ENCODE assay signal across 8 mouse cellular contexts in genomic region chr11:46276778-46277177, GRCm38 (mm10). TPM values are rescaled to one million over a fixed set of nuclear protein-coding genes. Genes with fewer than 3 reads are reported as not detected.
DNase-seq lines count a peak whose midpoint lies in the region; ATAC-seq and TF ChIP-seq lines count a peak whose summit lies in the region.

No protein-coding gene starts in this region.

- DNase-seq in heart, postnatal 0 days (ENCODE audit: low spot score): no peak
- DNase-seq in A20 (ENCODE audit: low read depth, low spot score): peak; percentile 66
- peak; percentile 88 for DNase-seq in R1 (ENCODE audit: low read depth, low spot score)
- peak; percentile 14 for DNase-seq in forelimb bud, embryonic 11.5 days (ENCODE audit: low read depth, low spot score)
- DNase-seq in thymus, postnatal 14 days: peak; percentile 67
- no peak for DNase-seq in urinary bladder, adult 18-20 months (ENCODE audit: low spot score in 2 of 2)

- no peak overlapping the region for H3K9ac ChIP-seq in heart, postnatal 0 days (replicated peaks; ENCODE audit: low read depth, low read length)
- H3K9ac ChIP-seq in heart, embryonic 11.5 days (ENCODE audit: low read depth, low read length): no peak overlapping the region

- no peaks in the 10 kb centered on the region for H3K9me3 ChIP-seq in heart, postnatal 0 days (replicated peaks; ENCODE audit: control insufficient read depth, low read length)
- H3K9me3 ChIP-seq in heart, embryonic 11.5 days (replicated peaks; ENCODE audit: control insufficient read depth, low read length): no peaks in the 10 kb centered on the region

- H3K4me2 ChIP-seq in heart, postnatal 0 days (ENCODE audit: low read depth, low read length): no peak overlapping the region
- no peak overlapping the region for H3K4me2 ChIP-seq in heart, embryonic 11.5 days

- H3K4me1 ChIP-seq in heart, postnatal 0 days (ENCODE audit: control insufficient read depth, insufficient read depth): 0 out of 2 replicates have a peak, but pooled peaks cover 4% of the 10 kb centered on the region
- no peaks in the 10 kb centered on the region for H3K4me1 ChIP-seq in heart, embryonic 11.5 days (ENCODE audit: control insufficient read depth, insufficient read depth, low read length)

- ATAC-seq in heart, postnatal 0 days (ENCODE audit: insufficient read depth, low read depth): no peak
- no peak for ATAC-seq in heart, embryonic 11.5 days (replicated peaks; ENCODE audit: insufficient number of reproducible peaks, low FRiP score, low TSS enrichment)
- ATAC-seq in megakaryocyte progenitor cell, adult 5-6 weeks (replicated peaks; ENCODE audit: poor library complexity): peak; percentile 65

- no peak for TF ChIP-seq EP300 in heart, postnatal 0 days (IDR thresholded peaks at IDR 0.05; ENCODE audit: low read depth)

- no peak overlapping the region for H3K27ac ChIP-seq in heart, postnatal 0 days (ENCODE audit: low read depth)
- H3K27ac ChIP-seq in heart, embryonic 11.5 days (ENCODE audit: low read depth, low read length): no peak overlapping the region

- TF ChIP-seq CTCF in heart, postnatal 0 days (IDR thresholded peaks at IDR 0.05; ENCODE audit: low read depth): peak; percentile 17

- H3K36me3 ChIP-seq in heart, postnatal 0 days (replicated peaks; ENCODE audit: control insufficient read depth, insufficient read depth, low read length): peaks cover 2% of the 10 kb centered on the region; the same call in 1 of the 2 replicates
- H3K36me3 ChIP-seq in heart, embryonic 11.5 days (ENCODE audit: control insufficient read depth, insufficient read depth, low read length): no peaks in the 10 kb centered on the region

- 35% methylated on average over 5 of the region's 5 CpGs for WGBS in heart, postnatal 0 days
- WGBS in heart, embryonic 11.5 days (ENCODE audit: insufficient replicate concordance): 29% methylated on average over 5 of the region's 5 CpGs

- no peaks in the 10 kb centered on the region for H3K27me3 ChIP-seq in heart, postnatal 0 days (ENCODE audit: control insufficient read depth, insufficient read depth, low read length)
- no peaks in the 10 kb centered on the region for H3K27me3 ChIP-seq in heart, embryonic 11.5 days (ENCODE audit: control insufficient read depth, insufficient read depth, low read length)

- H3K4me3 ChIP-seq in heart, postnatal 0 days (ENCODE audit: low read depth, low read length): no peak overlapping the region
- no peak overlapping the region for H3K4me3 ChIP-seq in heart, embryonic 11.5 days (ENCODE audit: low read depth, low read length)

RNA-seq across cellular contexts. Expression of gene Cyfip2, which starts 35.9 kb away (rescaled TPM):
- total RNA-seq in heart, postnatal 0 days (2014; rRNA removed; ENCODE audit: low replicate concordance): 15.6 and 22.4 TPM in 2 replicates
- 6.0 and 6.3 TPM in 2 replicates for polyA plus RNA-seq in heart, postnatal 0 days (2015; fragmentation: Nextera tagmentation; extraction: Ambion mirVana)
- polyA plus RNA-seq in heart, embryonic 11.5 days (2014; fragmentation: Nextera tagmentation; extraction: Ambion mirVana): 5.6 and 5.7 TPM in 2 replicates
- 121 and 122 TPM in 2 replicates for total RNA-seq in megakaryocyte progenitor cell, adult 5-6 weeks (2015)
- total RNA-seq in megakaryocyte progenitor cell, adult 5-6 weeks (2017): 48.6 and 53.3 TPM in 2 replicates

RNA-seq across cellular contexts. Expression of gene Fndc9, which starts 41.4 kb away (rescaled TPM):
- not detected in 2 replicates for total RNA-seq in heart, postnatal 0 days (2014; rRNA removed; ENCODE audit: low replicate concordance)
- polyA plus RNA-seq in heart, postnatal 0 days (2015; fragmentation: Nextera tagmentation; extraction: Ambion mirVana): not detected in 2 replicates
- not detected in 2 replicates for polyA plus RNA-seq in heart, embryonic 11.5 days (2014; fragmentation: Nextera tagmentation; extraction: Ambion mirVana)
- not detected in 2 replicates for total RNA-seq in megakaryocyte progenitor cell, adult 5-6 weeks (2015)
- total RNA-seq in megakaryocyte progenitor cell, adult 5-6 weeks (2017): not detected in 2 replicates

Comparison
In these comparisons a context has a peak if more than half of its experiments do, and no peak if none do; other contexts are left out.
1. DNase-seq: peak in A20 (single experiment), R1 (single experiment), forelimb bud, embryonic 11.5 days (single experiment) and thymus, postnatal 14 days (single experiment); none in heart, postnatal 0 days (single experiment) and urinary bladder, adult 18-20 months (0 of 2).